9 mouse cellular contexts compared by ENCODE assay signal in genomic region chr9:32186489-32186888, GRCm38 (mm10).
A peak's percentile ranks its signal among the peaks of the same experiment; 100 is the strongest.
DNase-seq lines count a peak whose midpoint lies in the region; ATAC-seq lines count a peak whose summit lies in the region.
"Had no signal": no experiment of that assay in that cellular context is flagged by ENCODE, and none has a peak within 500 bp of the region (broad histone marks: within the 10 kb centered on the region; RNA-seq: fewer than 3 reads in every experiment).

No protein-coding gene starts in this region.

- H3K4me1 ChIP-seq in liver, embryonic 12.5 days: no peaks in the 10 kb centered on the region
- H3K4me1 ChIP-seq: embryonic facial prominence, embryonic 13.5 days had no signal

- no peaks in the 10 kb centered on the region for H3K27me3 ChIP-seq in liver, embryonic 12.5 days (replicated peaks)
- H3K27me3 ChIP-seq: embryonic facial prominence, embryonic 13.5 days had no signal

- intact Hi-C loops in heart, postnatal 10 days (cut with DNase I): no loop called here

- no peak overlapping the region for H3K9ac ChIP-seq in liver, embryonic 12.5 days
- H3K9ac ChIP-seq: embryonic facial prominence, embryonic 13.5 days had no signal

- peak; percentile 10 for DNase-seq in CD4-positive, CD25-positive, alpha-beta regulatory T cell, adult 2 months (ENCODE audit: low read depth, low spot score)
- peak; percentile 11 for DNase-seq in liver
- DNase-seq in c-Kit-positive CD71-positive TER-119-negative erythroid progenitor cells, embryonic 14.5 days (ENCODE audit: low read depth): peak; percentile 16
- DNase-seq in lung, postnatal 36 days: peak; percentile 32
- DNase-seq in urinary bladder, adult 18-20 months (ENCODE audit: low spot score in 2 of 2): no peak
- no peak for DNase-seq in heart, postnatal 10 days

- WGBS in liver, embryonic 12.5 days (ENCODE audit: insufficient replicate concordance): 78% methylated on average over 2 of the region's 2 CpGs

- no peak overlapping the region for H3K4me2 ChIP-seq in liver, embryonic 12.5 days
- H3K4me2 ChIP-seq: embryonic facial prominence, embryonic 13.5 days had no signal

- ATAC-seq in CD4-positive, CD25-positive, alpha-beta regulatory T cell, adult 4 months: no peak
- ATAC-seq in liver, embryonic 12.5 days: no peak

- H3K4me3 ChIP-seq in liver, embryonic 12.5 days: no peak overlapping the region
- H3K4me3 ChIP-seq: embryonic facial prominence, embryonic 13.5 days had no signal

- no peak overlapping the region for H3K27ac ChIP-seq in liver, embryonic 12.5 days
- H3K27ac ChIP-seq: embryonic facial prominence, embryonic 13.5 days had no signal

- H3K36me3 ChIP-seq in liver, embryonic 12.5 days: peaks cover 3% of the 10 kb centered on the region; the same call in 1 of the 2 replicates

- H3K9me3 ChIP-seq in liver, embryonic 12.5 days (replicated peaks): no peaks in the 10 kb centered on the region
- H3K9me3 ChIP-seq: embryonic facial prominence, embryonic 13.5 days had no signal

Comparison
In these comparisons a context has a peak if more than half of its experiments do, and no peak if none do; other contexts are left out.
1. DNase-seq: peak in CD4-positive, CD25-positive, alpha-beta regulatory T cell, adult 2 months (single experiment), liver (single experiment), c-Kit-positive CD71-positive TER-119-negative erythroid progenitor cells, embryonic 14.5 days (single experiment) and lung, postnatal 36 days (single experiment); none in urinary bladder, adult 18-20 months (0 of 2) and heart, postnatal 10 days (0 of 2).